Mouse (Mus musculus) hindbrain, embryonic 11.5 days (tissue): ENCODE measurements around the gene Nos2. TPM values are rescaled to one million over a fixed set of nuclear protein-coding genes. Genes with fewer than 3 reads are reported as not detected.
"Not testable (repeated sequence)": the region's sequence is repeated elsewhere in the genome, so short reads cannot be mapped to it uniquely, and the experiment has no call there.

Experiments used
- ATAC-seq: fragments of 200-750 bp; cut with Nextera tagmentation; 2 replicates; pipeline ENCODE4 v1.8.0; 2017; ENCODE audit warnings: mild to moderate bottlenecking, moderate TSS enrichment, moderate library complexity; ENCODE audit not compliant: low FRiP score
- DNase-seq: peaks from one replicate; pipeline ENCODE4 v3.0.0-alpha.2; 2015; ENCODE audit warnings: low spot score
- H3K27ac ChIP-seq: fragments of 300-500 bp; sonication (generic); 2 replicates; pipeline ENCODE4 v1.5.1; 2014; ENCODE audit warnings: mild to moderate bottlenecking, low read depth, low read length
- H3K27me3 ChIP-seq: fragments of 300-500 bp; sonication (generic); 2 replicates; pipeline ENCODE4 v1.6.1; 2014; ENCODE audit warnings: mild to moderate bottlenecking, low read length, moderate library complexity, mixed read lengths; ENCODE audit not compliant: control insufficient read depth, insufficient read depth
- H3K36me3 ChIP-seq: fragments of 300-500 bp; sonication (generic); 2 replicates; pipeline ENCODE4 v1.6.1; 2014; ENCODE audit warnings: mild to moderate bottlenecking, low read length, moderate library complexity, mixed read lengths; ENCODE audit not compliant: control insufficient read depth, insufficient read depth
- H3K4me1 ChIP-seq: fragments of 300-500 bp; sonication (generic); replicated peaks from 2 replicates; pipeline ENCODE4 v1.6.1; 2014; ENCODE audit warnings: low read length, mixed read lengths; ENCODE audit not compliant: control insufficient read depth, insufficient read depth
- H3K4me2 ChIP-seq: fragments of 300-500 bp; sonication (generic); replicated peaks from 2 replicates; pipeline ENCODE4 v1.6.1; 2014; ENCODE audit warnings: mild to moderate bottlenecking, low read depth, low read length
- H3K4me3 ChIP-seq: fragments of 300-500 bp; sonication (generic); 2 replicates; pipeline ENCODE4 v1.5.1; 2014; ENCODE audit warnings: low read depth, low read length
- H3K9ac ChIP-seq: fragments of 300-500 bp; sonication (generic); 2 replicates; pipeline ENCODE4 v1.6.1; 2014; ENCODE audit warnings: low read depth, low read length
- H3K9me3 ChIP-seq: fragments of 300-500 bp; sonication (generic); 2 replicates; pipeline ENCODE4 v1.6.1; 2016; ENCODE audit warnings: low read length; ENCODE audit not compliant: control insufficient read depth
- WGBS: fragments of 180-500 bp; shearing (Covaris S2); extraction: QIAGEN DNeasy Blood & Tissue Kit; methylation state at CpG from one replicate; pipeline ENCODE4 v1.1.7; 2014; 5-methylcytosine and 5-hydroxymethylcytosine counted together
- polyA plus RNA-seq: library from polyadenylated mRNA; unstranded; fragments of >200 nt; fragmentation: Nextera tagmentation; extraction: Ambion mirVana; gene quantifications from 2 replicates; pipeline ENCODE4 v1.2.1, GENCODE M21; 2014

Gene Nos2
- polyA plus RNA-seq, 1 experiment from 2014 or later: 0.42 TPM

- no peaks in the 10 kb centered on the region for H3K9me3 ChIP-seq
- WGBS: 96% methylated on average over 9 of the region's 9 CpGs
- no peak overlapping the region for H3K9ac ChIP-seq
- H3K36me3 ChIP-seq: no peaks in the 10 kb centered on the region
- H3K27ac ChIP-seq: no peak overlapping the region
- no peak for ATAC-seq
- DNase-seq: no peak
- H3K4me2 ChIP-seq: no peak overlapping the region
- H3K4me3 ChIP-seq: no peak overlapping the region
- H3K4me1 ChIP-seq: no peaks in the 10 kb centered on the region
- H3K27me3 ChIP-seq: no peaks in the 10 kb centered on the region
Measured at GRCm38 (mm10) chr11:78990096-78990495, 69.5 kb downstream of the Nos2 start.

- WGBS: 71% methylated on average over 5 of the region's 5 CpGs
- H3K36me3 ChIP-seq, H3K9me3 ChIP-seq, H3K4me1 ChIP-seq, H3K4me3 ChIP-seq, ATAC-seq, DNase-seq, H3K4me2 ChIP-seq, H3K27ac ChIP-seq, H3K9ac ChIP-seq, H3K27me3 ChIP-seq: not testable (repeated sequence)
Measured at GRCm38 (mm10) chr11:78990875-78991543, 70.4 kb downstream of the Nos2 start.

GRCm38 (mm10) chr11:78999118-78999517, 78.5 kb downstream of the Nos2 start:
- Histone ChIP-seq H3K27me3 (no peaks in the 10 kb centered on the region), H3K9me3 (no peaks in the 10 kb centered on the region), H3K4me3 (no peak overlapping the region), H3K36me3 (no peaks in the 10 kb centered on the region), H3K4me1 (no peaks in the 10 kb centered on the region), H3K4me2 (no peak overlapping the region), H3K27ac (no peak overlapping the region), H3K9ac (no peak overlapping the region)
- ATAC-seq (no peak), DNase-seq (no peak)
- WGBS: 35% methylated on average over 6 of the region's 6 CpGs

- no peaks in the 10 kb centered on the region for H3K36me3 ChIP-seq
- DNase-seq (no peak), ATAC-seq (no peak)
- no peaks in the 10 kb centered on the region for H3K27me3 ChIP-seq
- no peak overlapping the region for H3K27ac ChIP-seq
- H3K9ac ChIP-seq: no peak overlapping the region
- no peak overlapping the region for H3K4me3 ChIP-seq
- no peak overlapping the region for H3K4me2 ChIP-seq
- WGBS: 83% methylated on average over 4 of the region's 4 CpGs
- H3K9me3 ChIP-seq: no peaks in the 10 kb centered on the region
- H3K4me1 ChIP-seq: no peaks in the 10 kb centered on the region
Measured at GRCm38 (mm10) chr11:79001871-79002270, 81.3 kb downstream of the Nos2 start.

- H3K4me1 ChIP-seq: no peaks in the 10 kb centered on the region
- no peaks in the 10 kb centered on the region for H3K27me3 ChIP-seq
- no peaks in the 10 kb centered on the region for H3K36me3 ChIP-seq
- no peak overlapping the region for H3K9ac ChIP-seq
- WGBS: 67% methylated on average over 5 of the region's 5 CpGs
- H3K9me3 ChIP-seq: no peaks in the 10 kb centered on the region
- ATAC-seq (no peak), DNase-seq (no peak)
- H3K4me3 ChIP-seq: no peak overlapping the region
- no peak overlapping the region for H3K27ac ChIP-seq
- no peak overlapping the region for H3K4me2 ChIP-seq
Measured at GRCm38 (mm10) chr11:79002551-79002951, 82.0 kb downstream of the Nos2 start.

GRCm38 (mm10) chr11:79003053-79003768, 82.6 kb downstream of the Nos2 start:
- no peaks in the 10 kb centered on the region for H3K9me3 ChIP-seq
- no peaks in the 10 kb centered on the region for H3K36me3 ChIP-seq
- no peaks in the 10 kb centered on the region for H3K4me1 ChIP-seq
- H3K4me3 ChIP-seq: no peak overlapping the region
- 82% methylated on average over 11 of the region's 11 CpGs for WGBS
- DNase-seq (no peak), ATAC-seq (no peak)
- no peak overlapping the region for H3K27ac ChIP-seq
- H3K4me2 ChIP-seq: no peak overlapping the region
- no peaks in the 10 kb centered on the region for H3K27me3 ChIP-seq
- H3K9ac ChIP-seq: no peak overlapping the region

GRCm38 (mm10) chr11:79003769-79004638, 83.4 kb downstream of the Nos2 start:
- 87% methylated on average over 10 of the region's 10 CpGs for WGBS
- no peaks in the 10 kb centered on the region for H3K4me1 ChIP-seq
- no peak overlapping the region for H3K9ac ChIP-seq
- no peaks in the 10 kb centered on the region for H3K27me3 ChIP-seq
- no peak for ATAC-seq
- H3K27ac ChIP-seq: no peak overlapping the region
- no peak overlapping the region for H3K4me2 ChIP-seq
- no peak overlapping the region for H3K4me3 ChIP-seq
- no peak for DNase-seq
- no peaks in the 10 kb centered on the region for H3K9me3 ChIP-seq
- H3K36me3 ChIP-seq: no peaks in the 10 kb centered on the region

- no peak overlapping the region for H3K27ac ChIP-seq
- H3K4me3 ChIP-seq: no peak overlapping the region
- 90% methylated on average over 14 of the region's 14 CpGs for WGBS
- no peaks in the 10 kb centered on the region for H3K27me3 ChIP-seq
- no peak overlapping the region for H3K9ac ChIP-seq
- no peak for ATAC-seq
- H3K4me1 ChIP-seq: no peaks in the 10 kb centered on the region
- H3K4me2 ChIP-seq: no peak overlapping the region
- H3K36me3 ChIP-seq: no peaks in the 10 kb centered on the region
- H3K9me3 ChIP-seq: no peaks in the 10 kb centered on the region
- DNase-seq: no peak
Measured at GRCm38 (mm10) chr11:79005578-79006394, 85.2 kb downstream of the Nos2 start.
